In genomic region chrX:12159534-12159881, GRCm38 (mm10) we compare ENCODE assay signal across 8 mouse cellular contexts. TPM values are rescaled to one million over a fixed set of nuclear protein-coding genes. Genes with fewer than 3 reads are reported as not detected.
DNase-seq lines count a peak whose midpoint lies in the region; ATAC-seq and TF ChIP-seq lines count a peak whose summit lies in the region.

No protein-coding gene starts in this region.

- 2% methylated on average over 16 of the region's 19 CpGs for WGBS in hindbrain, embryonic 12.5 days
- 6% methylated on average over 18 of the region's 19 CpGs for WGBS in liver, embryonic 15.5 days (ENCODE audit: insufficient replicate concordance)
- WGBS in olfactory bulb, adult 2 months = 9% methylated on average over 13 of the region's 19 CpGs

- TF ChIP-seq CTCF in olfactory bulb, adult 2 months (IDR thresholded peaks at IDR 0.05; ENCODE audit: insufficient read depth, low read depth, low read length) = no peak

- peak overlapping the region; percentile 41 for H3K4me3 ChIP-seq in hindbrain, embryonic 12.5 days
- H3K4me3 ChIP-seq in liver, embryonic 15.5 days (replicated peaks) = peak overlapping the region; percentile 48
- peak overlapping the region; percentile 63 for H3K4me3 ChIP-seq in olfactory bulb, adult 2 months (ENCODE audit: insufficient read depth, low read depth, low read length)

- no peaks in the 10 kb centered on the region for H3K9me3 ChIP-seq in hindbrain, embryonic 12.5 days (replicated peaks)
- no peaks in the 10 kb centered on the region for H3K9me3 ChIP-seq in liver, embryonic 15.5 days (replicated peaks)

- peak overlapping the region; percentile 80 for H3K27ac ChIP-seq in hindbrain, embryonic 12.5 days
- peak overlapping the region; percentile 45; the same call in 1 of the 2 replicates for H3K27ac ChIP-seq in liver, embryonic 15.5 days (replicated peaks)
- H3K27ac ChIP-seq in olfactory bulb, adult 2 months (ENCODE audit: insufficient read depth, low read depth, low read length) = peak overlapping the region; percentile 62; the same call in 1 of the 2 replicates

- ATAC-seq in hindbrain, embryonic 12.5 days (ENCODE audit: low FRiP score) = peak; percentile 17; the same call in 1 of the 2 replicates
- no peak for ATAC-seq in liver, embryonic 15.5 days (ENCODE audit: insufficient read depth)
- no peak for ATAC-seq in monocyte, adult 5-6 weeks (replicated peaks; ENCODE audit: insufficient number of reproducible peaks, low FRiP score, low TSS enrichment, poor library complexity, severe bottlenecking)

- TF ChIP-seq POLR2A in olfactory bulb, adult 2 months (IDR thresholded peaks at IDR 0.05; ENCODE audit: insufficient read depth, low read depth, low read length) = no peak

- H3K36me3 ChIP-seq in hindbrain, embryonic 12.5 days = no peaks in the 10 kb centered on the region
- H3K36me3 ChIP-seq in liver, embryonic 15.5 days (replicated peaks) = no peaks in the 10 kb centered on the region

- peaks cover 61% of the 10 kb centered on the region for H3K27me3 ChIP-seq in hindbrain, embryonic 12.5 days
- peaks cover 68% of the 10 kb centered on the region for H3K27me3 ChIP-seq in liver, embryonic 15.5 days

- peak; percentile 41 for DNase-seq in embryo, embryonic 10 days (ENCODE audit: low spot score)
- DNase-seq in embryo, embryonic 11 days = no peak
- DNase-seq in A20 (ENCODE audit: low read depth, low spot score) = peak; percentile 69
- DNase-seq in embryo, embryonic 9.5 days (ENCODE audit: extremely low spot score) = peak; percentile 56

- H3K4me2 ChIP-seq in hindbrain, embryonic 12.5 days (replicated peaks) = peak overlapping the region; percentile 62
- peak overlapping the region; percentile 55 for H3K4me2 ChIP-seq in liver, embryonic 15.5 days

- H3K4me1 ChIP-seq in hindbrain, embryonic 12.5 days = peaks cover 14% of the 10 kb centered on the region
- no peaks in the 10 kb centered on the region for H3K4me1 ChIP-seq in liver, embryonic 15.5 days (replicated peaks)
- H3K4me1 ChIP-seq in olfactory bulb, adult 2 months (ENCODE audit: control insufficient read depth, insufficient read depth, low read length) = peaks cover 33% of the 10 kb centered on the region

- H3K9ac ChIP-seq in hindbrain, embryonic 12.5 days = peak overlapping the region; percentile 71
- H3K9ac ChIP-seq in liver, embryonic 15.5 days = 0 out of 2 replicates have a peak overlapping the region, but pooled peaks have one; percentile 11

RNA-seq across cellular contexts. Expression of gene Bcor, which starts 0.6 kb away (rescaled TPM):
- 23.7 and 26.9 TPM in 2 replicates for polyA plus RNA-seq in hindbrain, embryonic 12.5 days (2016; fragmentation: Nextera tagmentation; extraction: Ambion mirVana)
- 4.3 and 4.5 TPM in 2 replicates for polyA plus RNA-seq in liver, embryonic 15.5 days (2015; fragmentation: Nextera tagmentation; extraction: Ambion mirVana)
- polyA plus RNA-seq in olfactory bulb, adult 2 months (2012; ENCODE audit: insufficient read depth, insufficient read length, low replicate concordance, missing spikeins) = not detected in 2 replicates
- total RNA-seq in monocyte, adult 5-6 weeks (2017) = 26.0 to 43.7 TPM (median 27.1 TPM) in 3 replicates
